Mouse (Mus musculus): ENCODE data around the gene Evx1. TPM values are rescaled to one million over a fixed set of nuclear protein-coding genes. Genes with fewer than 3 reads are reported as not detected.

Evx1 gene
- total and polyA plus RNA-seq, 3 experiments = not detected

DNA sequence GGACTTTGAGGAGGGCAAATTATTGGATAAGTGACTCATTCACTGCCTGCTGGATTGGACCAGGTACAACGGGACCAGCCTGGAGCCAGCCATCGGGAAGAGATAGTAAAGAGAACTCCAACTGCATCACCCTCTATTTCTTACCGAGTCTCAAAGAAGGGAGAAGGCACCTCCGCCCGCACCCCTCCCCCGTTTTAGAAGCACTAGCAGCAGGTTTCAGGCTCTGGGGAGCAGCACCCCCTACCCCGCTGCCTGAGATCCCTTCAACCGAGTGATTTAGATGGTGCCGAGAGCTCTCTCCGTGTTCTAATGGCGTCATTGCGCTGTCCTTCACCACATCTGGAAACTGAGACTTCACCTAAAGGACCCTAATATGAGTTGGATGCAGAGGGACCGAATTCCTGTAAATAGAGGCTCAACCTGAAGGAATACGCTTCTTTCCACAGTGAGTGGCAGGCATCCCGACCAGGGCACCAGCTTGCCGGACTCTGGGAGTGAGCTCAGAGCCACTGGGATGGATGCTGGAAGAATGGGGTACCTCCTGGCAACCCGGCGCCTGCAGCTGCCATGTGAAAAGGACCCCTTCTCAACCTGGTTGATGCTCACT is 47.9 kb upstream of the Evx1 start:
- Histone ChIP-seq H3K4me3 (replicated peaks in 1 of 3; ENCODE audit: low read depth in 2 of 3, low read length in 2 of 3, poor library complexity in 1 of 3) (no peak overlapping the region), H3K79me2 (replicated peaks; ENCODE audit: control insufficient read depth, extremely low read depth, insufficient read depth, poor library complexity, severe bottlenecking) (no peaks in the 10 kb centered on the region), H3K4me2 (ENCODE audit: insufficient read depth, low read depth, poor library complexity, severe bottlenecking) (no peak overlapping the region), H3K9me3 (replicated peaks; ENCODE audit: low read length) (no peaks in the 10 kb centered on the region), H3K9ac (ENCODE audit: insufficient read depth, low read depth) (no peak overlapping the region), H3K36me3 (replicated peaks in 1 of 2; ENCODE audit: control insufficient read depth in 1 of 2, insufficient read depth in 1 of 2, low read length in 1 of 2) (no peaks in the 10 kb centered on the region), H3K27ac (ENCODE audit: insufficient read depth, low read depth) (no peak overlapping the region), H3K27me3 (replicated peaks) (peaks cover 20% of the 10 kb centered on the region), H3K4me1 (ENCODE audit: control insufficient read depth in 1 of 2, insufficient read depth in 2 of 2) (peaks cover 0 to 4% of the 10 kb centered on the region in 2 experiments; a peak in 1 of 4 replicates)
- dilution Hi-C loops (cut with MboI; ENCODE audit: extremely low pct_ligation_motif_present, extremely low pct_unique_long_range_greater_than_20kb, low sequenced_read_pairs) = no loop called here
- in situ Hi-C loops (cut with MboI; ENCODE audit: low pct_ligation_motif_present, low pct_unique_long_range_greater_than_20kb, low sequenced_read_pairs) = loop anchor here (10.0 to 25.0 kb wide), 2 partner anchors 569 to 647 kb away; no protein-coding TSS in a partner anchor
- TF ChIP-seq TBP (conservative IDR thresholded peaks at IDR 0.05; ENCODE audit: low read depth, low read length) (no peak), RAD21 (IDR thresholded peaks at IDR 0.05; ENCODE audit: low read depth, low read length) (no peak), MYC (IDR thresholded peaks at IDR 0.05; ENCODE audit: low read depth, low read length) (no peak), MAX (IDR thresholded peaks at IDR 0.05; ENCODE audit: low read length) (no peak), MEF2A (IDR thresholded peaks at IDR 0.05; ENCODE audit: borderline replicate concordance, low read depth, low read length) (no peak), GABPA (IDR thresholded peaks at IDR 0.05; ENCODE audit: insufficient replicate concordance, low read depth, low read length) (no peak), ELF1 (IDR thresholded peaks at IDR 0.05; ENCODE audit: low read depth, low read length) (no peak), NRF1 (IDR thresholded peaks at IDR 0.05; ENCODE audit: low read depth, low read length) (no peak), USF2 (conservative IDR thresholded peaks at IDR 0.05; ENCODE audit: low read depth, low read length) (no peak), RCOR1 (conservative IDR thresholded peaks at IDR 0.05; ENCODE audit: low read depth, low read length) (no peak), CHD2 (IDR thresholded peaks at IDR 0.05; ENCODE audit: low read length) (no peak), MAZ (IDR thresholded peaks at IDR 0.05; ENCODE audit: low read depth, low read length) (no peak), ZMIZ1 (IDR thresholded peaks at IDR 0.05; ENCODE audit: low read depth, low read length) (no peak), ZNF384 (IDR thresholded peaks at IDR 0.05; ENCODE audit: low read depth, low read length) (no peak), NELFE (IDR thresholded peaks at IDR 0.05; ENCODE audit: low read depth, low read length) (no peak)
- DNase-seq (ENCODE audit: extremely low read depth) = no peak

DNA sequence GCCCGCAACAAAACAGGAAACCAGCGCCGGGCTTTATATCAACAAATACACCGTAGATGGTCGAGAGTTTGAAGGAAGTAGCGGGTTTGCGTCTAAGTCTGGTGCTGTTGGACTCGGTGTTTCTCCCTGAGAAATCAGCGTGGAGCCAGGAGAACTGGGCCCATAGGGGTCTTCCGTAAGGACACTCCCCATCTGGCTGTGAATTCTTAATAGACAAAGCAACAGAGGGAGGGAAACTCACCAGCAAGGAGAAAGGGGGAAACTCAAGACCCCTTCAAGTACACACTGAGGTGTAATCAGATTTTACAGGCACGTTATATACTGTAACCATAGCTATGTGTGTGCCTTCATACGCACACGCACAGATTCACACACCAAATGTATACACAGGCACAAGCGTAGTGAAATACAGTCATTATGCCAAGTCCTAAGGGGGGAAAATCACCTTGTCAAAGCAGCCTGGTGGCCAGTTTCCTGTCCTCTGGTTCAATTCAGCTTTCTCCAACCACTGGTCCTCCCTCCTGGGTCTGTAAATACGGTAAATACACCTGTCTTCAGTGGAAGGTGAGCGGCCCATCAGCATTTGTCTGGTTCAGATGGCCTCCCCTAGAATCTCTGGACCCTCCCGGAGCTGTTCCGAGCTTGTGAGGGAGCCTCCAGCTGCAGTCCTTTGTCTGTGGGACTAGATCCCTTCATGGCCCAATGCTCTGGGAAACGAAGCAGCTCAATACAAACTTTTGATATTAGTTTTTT is 47.2 kb upstream of the Evx1 start:
- H3K9me3 ChIP-seq (replicated peaks; ENCODE audit: low read length) = no peaks in the 10 kb centered on the region
- dilution Hi-C loops (cut with MboI; ENCODE audit: extremely low pct_ligation_motif_present, extremely low pct_unique_long_range_greater_than_20kb, low sequenced_read_pairs) = no loop called here
- DNase-seq (ENCODE audit: extremely low read depth) = no peak
- H3K27ac ChIP-seq (ENCODE audit: insufficient read depth, low read depth) = no peak overlapping the region
- in situ Hi-C loops (cut with MboI; ENCODE audit: low pct_ligation_motif_present, low pct_unique_long_range_greater_than_20kb, low sequenced_read_pairs) = loop anchor here (10.0 to 25.0 kb wide), 2 partner anchors 569 to 646 kb away; no protein-coding TSS in a partner anchor
- H3K36me3 ChIP-seq (replicated peaks in 1 of 2; ENCODE audit: control insufficient read depth in 1 of 2, insufficient read depth in 1 of 2, low read length in 1 of 2) = no peaks in the 10 kb centered on the region
- no peak overlapping the region for H3K9ac ChIP-seq (ENCODE audit: insufficient read depth, low read depth)
- no peaks in the 10 kb centered on the region for H3K79me2 ChIP-seq (replicated peaks; ENCODE audit: control insufficient read depth, extremely low read depth, insufficient read depth, poor library complexity, severe bottlenecking)
- no peak for TF ChIP-seq RCOR1 (conservative IDR thresholded peaks at IDR 0.05; ENCODE audit: low read depth, low read length)
- no peak for TF ChIP-seq JUN (IDR thresholded peaks at IDR 0.05; ENCODE audit: insufficient read depth, low read depth, low read length)
- no peak for TF ChIP-seq MYC (IDR thresholded peaks at IDR 0.05; ENCODE audit: low read depth, low read length)
- TF ChIP-seq MAZ (IDR thresholded peaks at IDR 0.05; ENCODE audit: low read depth, low read length) = no peak
- no peak for TF ChIP-seq JUND (conservative IDR thresholded peaks at IDR 0.05; ENCODE audit: low read depth, low read length)
- no peak for TF ChIP-seq CHD1 (IDR thresholded peaks at IDR 0.05; ENCODE audit: low read depth, low read length)
- TF ChIP-seq UBTF (IDR thresholded peaks at IDR 0.05; ENCODE audit: low read depth, low read length) = no peak
- TF ChIP-seq SIN3A (IDR thresholded peaks at IDR 0.05; ENCODE audit: low read length) = no peak
- TF ChIP-seq BHLHE40 (IDR thresholded peaks at IDR 0.05; ENCODE audit: low read depth, low read length) = no peak
- TF ChIP-seq IRF4 (IDR thresholded peaks at IDR 0.05; ENCODE audit: low read depth, low read length) = no peak
- TF ChIP-seq EP300 (IDR thresholded peaks at IDR 0.05; ENCODE audit: low read length) = no peak
- peaks cover 0 to 7% of the 10 kb centered on the region in 2 experiments; a peak in 2 of 4 replicates for H3K4me1 ChIP-seq (ENCODE audit: control insufficient read depth in 1 of 2, insufficient read depth in 2 of 2)
- no peak overlapping the region for H3K4me2 ChIP-seq (ENCODE audit: insufficient read depth, low read depth, poor library complexity, severe bottlenecking)
- peaks cover 20% of the 10 kb centered on the region for H3K27me3 ChIP-seq (replicated peaks)
- no peak overlapping the region for H3K4me3 ChIP-seq (replicated peaks in 1 of 3; ENCODE audit: low read depth in 2 of 3, low read length in 2 of 3, poor library complexity in 1 of 3)
